Mouse (Mus musculus): ENCODE results near the gene Pnmal2. TPM values are rescaled to one million over a fixed set of nuclear protein-coding genes. Genes with fewer than 3 reads are reported as not detected.

The Pnmal2 gene
- polyA plus RNA-seq, 1 experiment from 2014 or later, result 3.3 TPM

DNA sequence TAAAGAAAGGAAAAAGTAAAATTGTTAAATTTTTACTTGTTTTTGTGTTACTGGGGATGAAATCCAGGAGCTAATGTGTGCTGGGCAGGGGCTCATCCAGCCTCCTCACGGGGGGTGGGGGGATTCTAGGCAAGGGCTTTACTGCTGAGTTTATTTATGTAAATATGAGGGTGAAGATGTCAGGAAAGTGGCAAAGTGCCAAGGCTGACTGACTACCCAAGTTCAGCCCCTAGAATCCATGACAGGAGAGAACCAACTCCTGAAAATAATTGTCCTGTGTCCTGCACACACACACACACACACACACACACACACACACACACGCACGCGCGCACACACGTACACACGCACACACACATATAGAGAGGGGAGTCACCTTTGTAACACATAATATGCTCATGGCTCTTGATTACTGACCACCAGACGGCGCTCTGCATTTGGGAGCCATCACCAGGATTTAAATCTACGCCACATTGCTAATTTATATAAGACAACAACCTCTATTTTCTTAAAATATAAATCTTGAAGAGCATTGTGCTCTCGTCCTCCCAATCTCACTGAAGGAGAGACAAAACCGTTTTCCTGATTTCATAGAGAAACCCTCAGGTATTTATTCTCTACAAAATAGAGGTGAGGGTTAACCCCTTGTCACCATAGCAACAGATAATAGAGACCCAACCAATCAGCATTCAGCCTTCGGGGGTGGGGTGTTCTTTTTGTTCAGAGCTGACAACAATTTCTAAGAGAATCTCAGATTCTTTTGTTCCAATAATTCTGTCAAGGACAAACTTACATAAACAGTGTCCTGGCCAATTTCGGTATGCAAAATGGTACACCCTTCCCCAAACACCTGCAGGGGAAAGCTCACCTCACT is 11.5 kb upstream of the Pnmal2 start:
- Histone ChIP-seq H3K36me3 (ENCODE audit: control insufficient read depth, insufficient read depth) (no peaks in the 10 kb centered on the region), H3K9ac (ENCODE audit: low read depth, low read length) (no peak overlapping the region), H3K27me3 (replicated peaks; ENCODE audit: control insufficient read depth, insufficient read depth, low read length) (no peaks in the 10 kb centered on the region), H3K4me1 (replicated peaks; ENCODE audit: control insufficient read depth, insufficient read depth, low read length) (no peaks in the 10 kb centered on the region), H3K4me3 (ENCODE audit: low read depth, low read length) (no peak overlapping the region), H3K9me3 (ENCODE audit: control insufficient read depth) (no peaks in the 10 kb centered on the region), H3K4me2 (replicated peaks; ENCODE audit: low read depth) (no peak overlapping the region), H3K27ac (ENCODE audit: low read depth, low read length) (no peak overlapping the region)
- 44% methylated on average over 14 of the region's 14 CpGs for WGBS
- ATAC-seq, result no peak
- TF ChIP-seq CTCF (IDR thresholded peaks at IDR 0.05; ENCODE audit: low read depth), result peak; percentile 83

DNA sequence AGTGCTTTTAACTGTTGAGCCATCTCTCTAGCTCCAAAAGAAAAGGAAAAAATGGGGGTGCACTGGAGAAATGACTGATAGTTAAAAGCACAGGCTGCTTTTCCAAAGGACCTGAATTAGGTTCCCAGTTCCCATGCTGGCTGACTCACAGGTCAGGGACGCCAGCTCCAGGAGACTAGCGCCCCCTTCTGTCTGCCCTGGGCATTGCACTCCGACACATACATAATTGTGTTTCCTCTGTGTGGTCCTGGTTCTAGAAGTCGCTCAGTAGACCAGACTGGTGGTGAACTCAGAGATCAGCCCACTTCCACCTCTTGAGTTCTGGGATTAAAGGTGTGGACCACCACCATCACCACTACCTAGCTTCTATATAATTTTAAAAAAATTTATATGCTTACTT is 7.2 kb upstream of the Pnmal2 start:
- no peaks in the 10 kb centered on the region for H3K4me1 ChIP-seq (replicated peaks; ENCODE audit: control insufficient read depth, insufficient read depth, low read length)
- TF ChIP-seq CTCF (IDR thresholded peaks at IDR 0.05; ENCODE audit: low read depth), result peak; percentile 54
- no peaks in the 10 kb centered on the region for H3K36me3 ChIP-seq (ENCODE audit: control insufficient read depth, insufficient read depth)
- H3K9ac ChIP-seq (ENCODE audit: low read depth, low read length), result no peak overlapping the region
- no peak overlapping the region for H3K4me3 ChIP-seq (ENCODE audit: low read depth, low read length)
- H3K27ac ChIP-seq (ENCODE audit: low read depth, low read length), result no peak overlapping the region
- ATAC-seq, result no peak
- H3K27me3 ChIP-seq (replicated peaks; ENCODE audit: control insufficient read depth, insufficient read depth, low read length), result no peaks in the 10 kb centered on the region
- no peak overlapping the region for H3K4me2 ChIP-seq (replicated peaks; ENCODE audit: low read depth)
- 48% methylated on average over 4 of the region's 4 CpGs for WGBS
- no peaks in the 10 kb centered on the region for H3K9me3 ChIP-seq (ENCODE audit: control insufficient read depth)

DNA sequence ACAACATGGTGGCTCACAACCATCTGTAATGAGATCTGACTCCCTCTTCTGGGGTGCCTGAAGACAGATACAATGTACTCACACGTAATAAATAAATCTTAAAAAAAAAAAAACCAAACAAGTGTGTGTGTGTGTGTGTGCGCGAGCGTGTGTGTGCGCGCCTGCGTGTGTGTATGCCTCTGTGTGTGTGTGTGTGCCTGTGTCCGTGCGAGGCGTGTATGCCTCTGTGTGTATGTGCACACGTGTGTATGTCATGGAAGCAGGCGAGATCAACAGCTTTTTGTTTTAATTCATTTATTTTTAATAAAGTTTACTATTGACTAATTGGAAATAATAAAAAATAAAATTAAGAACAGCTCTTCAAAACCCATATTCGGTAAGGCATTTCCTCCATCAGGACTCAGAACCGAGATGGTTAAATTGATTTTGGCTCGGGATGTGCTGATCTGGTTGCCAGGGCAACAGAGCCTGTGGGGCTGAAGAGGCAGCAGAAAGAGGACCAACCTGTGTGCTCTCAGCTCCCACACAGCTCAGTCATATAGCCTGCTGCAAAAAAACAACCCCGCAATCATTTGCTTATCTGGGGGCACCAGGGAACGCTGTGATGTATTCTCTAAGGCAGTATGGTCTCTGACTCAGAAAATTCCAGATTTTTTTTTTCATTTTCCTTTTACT is 6.2 kb upstream of the Pnmal2 start:
- Histone ChIP-seq H3K9me3 (ENCODE audit: control insufficient read depth) (no peaks in the 10 kb centered on the region), H3K27ac (ENCODE audit: low read depth, low read length) (no peak overlapping the region), H3K27me3 (replicated peaks; ENCODE audit: control insufficient read depth, insufficient read depth, low read length) (no peaks in the 10 kb centered on the region), H3K4me1 (replicated peaks; ENCODE audit: control insufficient read depth, insufficient read depth, low read length) (no peaks in the 10 kb centered on the region), H3K4me3 (ENCODE audit: low read depth, low read length) (no peak overlapping the region), H3K36me3 (ENCODE audit: control insufficient read depth, insufficient read depth) (no peaks in the 10 kb centered on the region), H3K9ac (ENCODE audit: low read depth, low read length) (no peak overlapping the region), H3K4me2 (replicated peaks; ENCODE audit: low read depth) (no peak overlapping the region)
- 70% methylated on average over 17 of the region's 17 CpGs for WGBS
- no peak for TF ChIP-seq CTCF (IDR thresholded peaks at IDR 0.05; ENCODE audit: low read depth)
- ATAC-seq, result no peak

DNA sequence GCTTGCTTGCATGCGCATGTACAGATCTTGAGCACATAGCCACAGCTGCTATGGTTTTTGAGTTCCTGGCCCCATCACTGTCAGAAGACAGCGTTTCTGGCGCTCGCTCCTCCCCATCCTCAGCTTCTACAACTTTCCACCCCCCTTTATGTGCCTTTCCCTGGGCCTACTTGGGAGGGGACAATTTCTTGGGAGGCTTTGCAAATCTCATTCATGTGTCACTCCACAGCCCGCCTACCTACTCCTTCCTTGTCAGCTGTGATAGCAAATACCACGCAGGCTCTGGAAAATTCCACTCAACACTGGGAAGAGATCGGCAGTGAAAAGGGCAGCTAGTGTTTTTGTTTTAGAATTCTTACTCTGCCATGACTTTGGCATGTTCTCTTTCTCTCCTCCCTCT is 4.2 kb upstream of the Pnmal2 start:
- 47% methylated on average over 7 of the region's 7 CpGs for WGBS
- Histone ChIP-seq H3K4me1 (replicated peaks; ENCODE audit: control insufficient read depth, insufficient read depth, low read length) (0 out of 2 replicates have a peak, but pooled peaks cover 2% of the 10 kb centered on the region), H3K9me3 (ENCODE audit: control insufficient read depth) (no peaks in the 10 kb centered on the region), H3K36me3 (ENCODE audit: control insufficient read depth, insufficient read depth) (no peaks in the 10 kb centered on the region), H3K4me3 (ENCODE audit: low read depth, low read length) (no peak overlapping the region), H3K9ac (ENCODE audit: low read depth, low read length) (no peak overlapping the region), H3K27me3 (replicated peaks; ENCODE audit: control insufficient read depth, insufficient read depth, low read length) (peaks cover 11% of the 10 kb centered on the region), H3K4me2 (replicated peaks; ENCODE audit: low read depth) (no peak overlapping the region), H3K27ac (ENCODE audit: low read depth, low read length) (no peak overlapping the region)
- TF ChIP-seq CTCF (IDR thresholded peaks at IDR 0.05; ENCODE audit: low read depth), result no peak
- ATAC-seq, result no peak

DNA sequence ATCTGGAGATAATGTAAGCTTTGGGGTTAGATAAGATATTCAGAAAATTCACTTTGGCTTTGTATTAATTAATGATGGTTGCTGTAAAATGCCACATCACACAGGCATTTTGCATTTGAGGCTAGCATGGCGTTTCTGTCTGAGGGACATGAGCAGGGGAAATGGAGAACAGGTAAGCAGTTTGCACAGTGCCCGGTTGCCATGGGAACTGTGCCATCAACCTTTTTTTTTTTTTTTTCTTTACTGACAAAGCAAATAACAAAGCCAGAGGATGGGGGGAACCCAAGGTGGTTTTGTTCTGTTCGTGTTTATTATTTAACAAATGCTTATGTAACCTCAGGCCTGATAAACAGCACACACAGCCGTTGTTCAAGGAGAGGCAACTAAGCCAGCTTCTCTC is 1.6 kb upstream of the Pnmal2 start:
- H3K27ac ChIP-seq (ENCODE audit: low read depth, low read length), result no peak overlapping the region
- no peak overlapping the region for H3K9ac ChIP-seq (ENCODE audit: low read depth, low read length)
- TF ChIP-seq CTCF (IDR thresholded peaks at IDR 0.05; ENCODE audit: low read depth), result no peak
- H3K27me3 ChIP-seq (replicated peaks; ENCODE audit: control insufficient read depth, insufficient read depth, low read length), result peaks cover 36% of the 10 kb centered on the region
- H3K9me3 ChIP-seq (ENCODE audit: control insufficient read depth), result no peaks in the 10 kb centered on the region
- no peaks in the 10 kb centered on the region for H3K36me3 ChIP-seq (ENCODE audit: control insufficient read depth, insufficient read depth)
- H3K4me1 ChIP-seq (replicated peaks; ENCODE audit: control insufficient read depth, insufficient read depth, low read length), result peaks cover 5% of the 10 kb centered on the region; the same call in 1 of the 2 replicates
- 45% methylated on average over 4 of the region's 4 CpGs for WGBS
- no peak for ATAC-seq
- no peak overlapping the region for H3K4me2 ChIP-seq (replicated peaks; ENCODE audit: low read depth)
- no peak overlapping the region for H3K4me3 ChIP-seq (ENCODE audit: low read depth, low read length)

DNA sequence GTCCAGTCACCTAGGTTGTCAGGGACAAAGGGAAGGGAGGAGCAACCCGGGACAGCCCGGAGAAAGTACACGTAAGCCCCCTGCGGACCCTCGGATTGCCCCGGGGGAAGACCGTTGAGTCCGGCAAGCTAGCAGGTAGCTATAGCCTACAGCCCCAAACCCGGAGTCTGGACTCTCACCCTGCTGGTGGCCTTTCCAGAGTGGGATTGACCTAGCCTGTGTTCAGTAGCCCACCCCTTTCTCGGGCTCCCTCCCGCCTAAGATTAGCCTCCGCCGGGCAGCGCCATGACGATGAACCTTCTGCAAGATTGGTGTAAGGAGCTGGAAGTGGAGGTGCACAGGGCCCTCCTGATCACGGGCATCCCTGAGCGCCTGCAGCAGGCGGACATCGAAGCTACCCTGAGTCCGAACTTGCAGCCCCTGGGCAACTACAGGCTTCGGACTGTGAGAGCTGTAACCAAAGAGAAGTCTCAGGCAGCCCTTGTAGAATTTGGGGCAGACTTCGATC is 380 bp downstream of the Pnmal2 start:
- Histone ChIP-seq H3K4me3 (ENCODE audit: low read depth, low read length) (peak overlapping the region; percentile 57), H3K9me3 (ENCODE audit: control insufficient read depth) (no peaks in the 10 kb centered on the region), H3K36me3 (ENCODE audit: control insufficient read depth, insufficient read depth) (no peaks in the 10 kb centered on the region), H3K27me3 (replicated peaks; ENCODE audit: control insufficient read depth, insufficient read depth, low read length) (peaks cover 54% of the 10 kb centered on the region), H3K27ac (ENCODE audit: low read depth, low read length) (no peak overlapping the region), H3K9ac (ENCODE audit: low read depth, low read length) (peak overlapping the region; percentile 44; the same call in 1 of the 2 replicates), H3K4me1 (replicated peaks; ENCODE audit: control insufficient read depth, insufficient read depth, low read length) (peaks cover 7% of the 10 kb centered on the region; the same call in 1 of the 2 replicates), H3K4me2 (replicated peaks; ENCODE audit: low read depth) (peak overlapping the region; percentile 78)
- no peak for TF ChIP-seq CTCF (IDR thresholded peaks at IDR 0.05; ENCODE audit: low read depth)
- ATAC-seq, result no peak; the same call in 1 of the 2 replicates
- 5% methylated on average over 22 of the region's 22 CpGs for WGBS
